Mouse (Mus musculus) skeletal muscle tissue, adult 2 months (tissue): ENCODE measurements around the gene Hc.

Experiments used
- DNase-seq: peaks from one replicate; pipeline ENCODE4 v3.0.0-alpha.2; 2012; ENCODE audit warnings: low read depth, low spot score

Hc gene

GRCm38 (mm10) chr2:34976945-34977658 is 84.1 kb downstream of the Hc start:
- DNase-seq: peak; percentile 29

DNA sequence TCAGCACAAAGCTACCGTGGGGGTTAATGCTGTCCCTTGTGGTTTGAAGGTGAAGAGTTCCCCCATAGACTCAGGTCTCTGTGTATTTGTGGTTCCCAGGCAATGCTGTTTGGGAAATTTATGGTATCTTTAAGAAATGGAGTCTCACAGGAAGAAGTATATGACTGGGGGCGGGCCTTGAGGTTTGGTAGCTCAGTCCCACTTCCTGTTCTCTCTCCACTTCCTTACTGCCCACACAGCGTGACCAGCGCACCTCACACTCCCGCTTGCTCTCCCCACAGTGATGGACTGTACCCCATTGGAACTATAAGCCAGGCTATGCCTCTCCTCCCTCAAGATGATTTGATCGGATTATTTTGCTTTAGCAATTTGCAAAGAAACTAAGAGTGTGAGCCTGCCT is 84.8 kb downstream of the Hc start:
- DNase-seq: no peak

- DNase-seq: no peak
These were observed 88.2 kb downstream of the Hc start for GRCm38 (mm10) chr2:34973087-34973486.

GRCm38 (mm10) chr2:34971080-34971888 is 90.0 kb downstream of the Hc start:
- DNase-seq: no peak

- DNase-seq: peak; percentile 59
These were observed 91.0 kb downstream of the Hc start for GRCm38 (mm10) chr2:34970092-34970750.

DNA sequence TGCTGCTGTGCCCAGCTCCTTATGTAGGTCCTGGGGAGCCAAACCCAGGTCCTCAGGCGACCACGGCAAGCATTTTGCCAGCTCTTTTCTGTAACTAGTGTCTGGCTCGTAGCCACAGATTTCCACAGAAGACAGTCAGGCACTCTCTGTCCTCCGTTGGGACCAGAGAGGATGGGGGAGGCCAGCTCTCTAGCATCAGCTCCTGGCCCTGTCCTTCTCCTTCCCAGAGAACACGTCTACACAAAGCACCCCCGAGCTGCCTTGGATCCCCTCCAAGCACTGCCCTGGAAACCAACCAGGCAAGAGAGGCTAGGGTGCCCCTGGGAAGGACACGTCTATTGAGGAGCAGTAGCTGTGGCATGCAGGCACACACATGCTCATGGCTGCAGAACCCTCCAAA is 92.1 kb downstream of the Hc start:
- peak; percentile 59 for DNase-seq

GRCm38 (mm10) chr2:34966243-34966934 is 94.8 kb downstream of the Hc start:
- no peak for DNase-seq

DNA sequence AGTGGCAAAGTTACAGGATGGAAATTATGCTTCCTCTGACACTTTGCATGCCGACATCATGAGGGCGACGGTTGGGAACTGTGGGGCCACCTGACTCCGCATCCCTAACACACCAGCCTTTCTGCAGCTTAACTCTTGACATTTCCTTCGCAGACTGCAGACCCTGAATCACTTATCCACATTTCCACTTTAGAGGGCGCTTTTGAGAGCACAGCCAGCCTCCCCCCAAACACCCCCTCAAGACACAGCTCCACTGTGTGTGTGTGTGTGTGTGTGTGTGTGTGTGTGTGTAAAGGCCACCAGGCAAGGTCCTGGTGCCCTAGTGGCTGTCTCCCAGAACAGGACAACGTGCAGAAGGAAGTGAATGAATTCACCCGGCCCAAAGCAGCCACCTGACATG is 95.4 kb downstream of the Hc start:
- no peak for DNase-seq

DNA sequence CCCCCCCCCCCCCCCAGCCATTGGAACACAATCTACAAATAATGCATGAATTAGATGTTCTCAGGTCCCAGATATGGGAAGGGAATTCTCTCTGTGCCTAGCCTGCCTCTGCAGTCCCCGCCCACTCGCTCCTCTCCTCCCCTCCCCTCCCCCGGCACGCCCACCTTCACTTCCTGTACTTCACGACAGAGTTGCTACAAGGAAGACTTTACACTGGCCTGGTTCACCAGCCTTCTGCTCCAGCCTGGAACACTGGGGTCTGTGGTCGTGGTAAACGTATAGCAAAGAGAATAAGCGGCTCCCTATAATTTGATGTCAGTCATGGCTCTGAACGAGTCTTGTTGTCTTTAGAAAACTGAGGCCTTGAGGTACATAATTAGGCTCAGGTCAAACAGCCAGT is 95.9 kb downstream of the Hc start:
- no peak for DNase-seq

- no peak for DNase-seq
These were observed 96.6 kb downstream of the Hc start for GRCm38 (mm10) chr2:34964651-34965050.

- no peak for DNase-seq
These were observed 97.0 kb downstream of the Hc start for GRCm38 (mm10) chr2:34964230-34964629.

DNA sequence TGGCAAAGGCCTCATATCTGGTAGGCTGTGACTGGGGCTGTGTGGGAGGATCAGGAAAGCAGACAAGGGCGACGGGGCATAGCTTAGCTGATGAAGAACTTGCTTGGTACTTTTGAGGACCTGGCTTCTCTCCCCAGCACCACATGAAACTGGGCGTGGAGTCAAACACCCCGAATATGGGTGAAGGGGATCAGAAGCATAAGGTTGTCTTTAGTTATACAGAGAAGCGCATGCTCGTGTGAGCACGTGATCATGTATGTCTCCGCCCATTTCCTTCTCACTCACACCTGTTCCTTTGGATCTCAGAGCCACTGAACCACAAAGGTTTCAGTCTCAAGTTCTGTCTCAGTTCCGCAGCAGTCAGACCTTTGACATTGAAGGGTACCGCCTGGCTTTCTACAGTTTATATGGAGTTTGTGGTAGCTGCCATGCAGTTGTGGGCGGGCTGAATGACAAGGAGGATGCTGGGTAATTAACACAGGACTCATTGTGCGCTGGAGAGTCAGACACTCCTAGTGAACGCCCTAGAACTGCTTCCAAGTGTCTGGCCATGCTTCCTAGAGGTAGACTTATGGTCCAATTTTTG is 97.8 kb downstream of the Hc start:
- peak; percentile 42 for DNase-seq

DNA sequence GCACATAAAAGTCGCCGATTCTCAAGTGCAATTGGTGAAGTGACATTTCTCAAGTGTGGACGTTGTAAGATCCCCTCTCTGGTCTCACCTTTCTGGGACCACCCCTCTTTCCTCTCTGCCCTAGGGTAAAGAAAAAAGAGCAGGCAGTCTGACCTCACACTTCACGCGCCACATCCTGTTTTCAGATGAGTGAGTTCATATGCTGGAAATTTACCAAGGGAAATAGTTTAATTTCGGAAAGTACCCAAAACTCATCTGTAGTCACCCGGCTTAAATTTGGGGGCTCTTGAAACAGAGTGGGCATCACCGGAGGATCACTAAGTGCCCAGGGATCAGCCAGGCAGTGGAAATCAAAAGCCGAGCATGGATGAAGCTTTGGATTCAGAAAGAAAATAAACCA is 98.3 kb downstream of the Hc start:
- DNase-seq: no peak

- DNase-seq: no peak
These were observed 99.0 kb downstream of the Hc start for GRCm38 (mm10) chr2:34962211-34962610.

DNA sequence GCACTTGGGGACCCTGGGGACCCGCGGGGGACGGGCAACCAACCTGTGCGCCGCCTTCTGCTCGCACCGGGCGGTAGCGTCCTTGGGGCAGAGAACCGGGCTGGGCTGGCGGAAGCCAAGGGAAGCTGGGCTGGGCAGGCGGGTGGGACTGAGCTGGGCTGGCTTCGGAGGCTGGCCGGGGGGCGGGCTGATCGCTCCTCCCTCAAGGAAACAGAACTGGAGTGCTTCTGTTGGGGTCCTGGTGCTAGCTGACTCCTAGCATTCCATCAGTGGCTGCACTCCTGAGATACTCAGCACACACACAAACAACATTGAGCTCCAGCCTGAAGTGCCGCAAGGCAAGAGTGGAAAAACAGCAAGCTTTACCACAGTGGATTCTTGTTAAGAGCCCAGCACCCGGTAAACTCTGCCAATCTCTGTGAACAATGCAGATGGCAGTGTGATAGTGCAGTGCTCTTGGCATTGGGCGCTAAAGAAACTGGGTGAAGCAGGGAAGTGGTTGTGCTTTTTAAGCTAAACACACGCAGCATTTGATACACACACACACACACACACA is 99.7 kb downstream of the Hc start, which contains the start of gene Traf1:
TSS of gene Traf1 (minus strand) at position 292 of the 556 bp plus-strand sequence.
- no peak for DNase-seq

- DNase-seq: no peak
These were observed 100.3 kb downstream of the Hc start for GRCm38 (mm10) chr2:34960966-34961365.

- no peak for DNase-seq
These were observed 100.8 kb downstream of the Hc start for GRCm38 (mm10) chr2:34960466-34960865.

DNA sequence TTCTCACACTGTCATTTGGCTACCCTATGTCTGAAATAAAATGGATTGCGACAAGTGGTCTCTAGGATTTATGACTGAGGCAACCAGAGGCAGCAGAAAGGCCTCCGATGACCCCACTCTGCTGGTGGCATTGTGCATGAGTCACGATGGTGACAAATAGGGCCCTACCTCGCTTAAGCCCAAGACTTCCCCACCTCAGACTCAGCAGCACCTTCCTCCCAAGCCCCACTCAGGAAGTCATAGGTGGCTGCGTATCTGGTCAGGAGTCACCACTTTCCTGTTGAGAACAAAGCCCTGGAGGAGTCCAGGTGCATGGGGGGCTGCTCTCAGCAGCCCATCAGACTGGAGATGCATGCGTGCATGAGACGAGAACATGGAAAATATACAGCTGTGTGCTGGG is 102.7 kb downstream of the Hc start:
- no peak for DNase-seq

- DNase-seq: no peak
These were observed 103.2 kb downstream of the Hc start for GRCm38 (mm10) chr2:34958036-34958435.

DNA sequence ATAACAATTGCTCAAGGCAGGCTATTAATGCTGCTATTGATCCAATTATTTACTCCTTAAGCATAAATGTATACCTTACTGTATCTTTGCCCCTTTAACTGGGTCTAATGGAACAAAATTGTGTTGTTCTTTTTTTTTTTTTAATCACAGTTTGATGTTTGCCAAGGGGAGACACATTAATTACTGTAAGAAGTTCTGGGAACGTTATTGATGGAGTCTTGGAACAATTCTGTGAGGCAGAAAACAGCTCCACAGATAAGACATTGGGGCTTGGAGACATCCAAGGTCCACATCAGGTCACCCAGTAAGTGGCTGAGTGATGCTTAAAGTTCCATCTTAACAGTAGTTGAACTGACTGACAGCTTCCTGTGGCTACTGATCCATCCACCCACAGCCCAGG is 103.8 kb downstream of the Hc start:
- DNase-seq: no peak

DNA sequence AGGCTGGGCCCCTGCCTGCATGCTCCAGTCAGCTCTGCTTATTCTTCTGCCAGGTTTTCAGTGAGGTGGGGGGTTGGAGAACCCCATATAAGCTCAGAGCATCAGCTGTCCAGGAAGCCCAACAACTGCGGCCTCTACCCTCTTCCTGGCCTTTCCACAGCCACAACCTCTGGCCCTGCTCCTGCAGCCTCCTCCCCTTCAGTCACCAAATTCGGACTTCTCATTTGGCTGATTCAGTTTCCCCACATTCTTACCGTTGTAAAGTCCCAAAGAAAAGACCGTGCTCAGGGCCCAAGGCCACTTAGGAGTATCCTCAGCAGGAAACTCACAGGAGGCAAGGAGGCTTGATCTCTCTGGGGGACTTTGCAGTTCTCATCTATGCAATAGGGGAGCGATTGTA is 104.3 kb downstream of the Hc start:
- DNase-seq: no peak
